Mouse (Mus musculus) CH12.LX (cell line): Measurements from ENCODE around the gene Jph2.

Experiments
- CHD1 ChIP-seq: IDR thresholded peaks from 2 replicates; pipeline ENCODE4 v1.6.1; 2012; ENCODE audit warnings: low read depth, low read length, improper control_type of control experiment, inconsistent platforms
- CTCF ChIP-seq, 2 experiments: IDR thresholded peaks in 1 of 2; conservative IDR thresholded peaks in 1 of 2; 2 replicates each; pipeline ENCODE4 v1.5.1; 2011 to 2012; ENCODE audit warnings: low read depth in 2 of 2, low read length in 2 of 2, improper control_type of control experiment in 1 of 2, inconsistent platforms in 1 of 2, mild to moderate bottlenecking in 1 of 2, moderate library complexity in 1 of 2
- GABPA ChIP-seq: IDR thresholded peaks from 2 replicates; pipeline ENCODE4 v1.6.1; 2012; ENCODE audit warnings: low read depth, low read length, improper control_type of control experiment, inconsistent platforms; ENCODE audit not compliant: insufficient replicate concordance
- MAX ChIP-seq: IDR thresholded peaks from 2 replicates; pipeline ENCODE4 v1.6.1; 2011; ENCODE audit warnings: low read length, improper control_type of control experiment
- NELFE ChIP-seq: IDR thresholded peaks from 2 replicates; pipeline ENCODE4 v1.6.1; 2011; ENCODE audit warnings: low read depth, low read length, improper control_type of control experiment
- POLR2A ChIP-seq: IDR thresholded peaks from 2 replicates; pipeline ENCODE4 v1.6.1; 2011; ENCODE audit warnings: low read depth, mild to moderate bottlenecking, improper control_type of control experiment, low read length
- TCF12 ChIP-seq: IDR thresholded peaks from 2 replicates; pipeline ENCODE4 v1.6.1; 2014; ENCODE audit warnings: low read depth, mild to moderate bottlenecking, inconsistent platforms, low read length, improper control_type of control experiment
- UBTF ChIP-seq: IDR thresholded peaks from 2 replicates; pipeline ENCODE4 v1.6.1; 2012; ENCODE audit warnings: low read depth, mild to moderate bottlenecking, inconsistent platforms, low read length, improper control_type of control experiment, moderate library complexity
- USF1 ChIP-seq: IDR thresholded peaks from 2 replicates; pipeline ENCODE4 v1.6.1; 2014; ENCODE audit warnings: low read depth, mild to moderate bottlenecking, inconsistent platforms, low read length, improper control_type of control experiment
- ZKSCAN1 ChIP-seq: IDR thresholded peaks from 2 replicates; pipeline ENCODE4 v1.6.1; 2012; ENCODE audit warnings: low read depth, inconsistent platforms, low read length, improper control_type of control experiment, borderline replicate concordance

DNA sequence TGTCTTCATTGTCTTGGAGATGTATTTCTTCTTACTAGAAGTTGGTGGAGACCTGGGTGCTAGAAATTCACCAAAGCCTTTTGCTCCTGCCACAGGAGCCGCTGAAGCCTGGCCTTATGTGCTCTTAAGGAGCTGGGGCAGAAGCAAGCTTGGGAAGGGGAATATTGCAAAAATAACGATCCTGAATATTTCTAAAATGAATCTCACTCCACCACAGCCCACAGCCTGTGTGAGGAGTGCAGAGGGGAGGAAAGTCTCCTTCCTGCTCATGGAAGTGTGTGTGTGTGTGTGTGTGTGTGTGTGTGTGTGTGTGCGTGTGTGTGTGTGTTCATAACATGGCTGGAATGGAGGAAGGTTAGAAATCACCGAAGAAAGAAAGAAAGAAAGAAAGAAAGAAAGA, 977 bp upstream of the Jph2 start:
- TF ChIP-seq CHD1, result no peak
- TF ChIP-seq TCF12, result no peak
- no peak for TF ChIP-seq CTCF (conservative IDR thresholded peaks at IDR 0.05 in 1 of 2, IDR thresholded peaks at IDR 0.05 in 1 of 2; ENCODE audit: low read depth in 2 of 2, low read length in 2 of 2)
- no peak for TF ChIP-seq GABPA
- no peak for TF ChIP-seq POLR2A
- no peak for TF ChIP-seq NELFE
- TF ChIP-seq UBTF, result no peak
- no peak for TF ChIP-seq MAX
- no peak for TF ChIP-seq USF1
- no peak for TF ChIP-seq ZKSCAN1
